Mouse (Mus musculus): ENCODE data around the gene Gprc5a.

- no peak for TF ChIP-seq NANOG (IDR thresholded peaks at IDR 0.05; ENCODE audit: borderline replicate concordance, low read length)
- no peak for TF ChIP-seq CTCF (conservative IDR thresholded peaks at IDR 0.05; ENCODE audit: low read length)
Observed at GRCm38 (mm10) chr6:135090661-135091060, 25.2 kb downstream of the Gprc5a start.
